Mouse (Mus musculus): ENCODE data around the gene Pdrg1. TPM values are rescaled to one million over a fixed set of nuclear protein-coding genes. Genes with fewer than 3 reads are reported as not detected.

The Pdrg1 gene
- polyA plus RNA-seq, 1 experiment: 29.8 TPM

DNA sequence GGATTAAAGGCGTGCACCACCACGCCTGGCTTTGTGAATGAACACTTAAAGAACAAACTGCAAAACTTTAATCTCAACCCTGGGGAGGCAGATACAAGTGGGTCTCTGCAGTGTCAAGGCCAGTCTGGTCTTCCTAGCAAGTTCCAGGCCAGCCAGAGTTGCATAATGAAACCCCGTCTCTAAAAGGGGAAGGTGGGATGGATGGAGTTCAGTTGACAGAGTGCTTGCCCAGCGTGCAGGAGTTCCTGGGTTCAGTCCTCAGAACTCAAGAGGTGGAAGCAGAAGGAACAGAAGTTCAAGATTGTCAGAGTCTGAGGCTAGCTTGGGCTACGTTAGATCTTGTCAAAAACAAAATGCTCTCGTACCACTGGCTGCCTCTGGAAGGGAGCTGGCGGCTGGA, 10.8 kb upstream of the Pdrg1 start:
- Histone ChIP-seq H3K4me1 (ENCODE audit: control insufficient read depth, insufficient read depth, low read length) (no peaks in the 10 kb centered on the region), H3K27ac (ENCODE audit: control insufficient read depth, insufficient read depth, low read depth, low read length, poor library complexity) (no peak overlapping the region; the same call in 1 of the 2 replicates), H3K4me3 (replicated peaks; ENCODE audit: control insufficient read depth, low read depth, low read length) (no peak overlapping the region)
- TF ChIP-seq CTCF (IDR thresholded peaks at IDR 0.05; ENCODE audit: control insufficient read depth, insufficient read depth, low read length) (no peak), POLR2A (IDR thresholded peaks at IDR 0.05; ENCODE audit: borderline replicate concordance, control insufficient read depth, low read depth, low read length) (no peak)
- WGBS: 48% methylated on average over 7 of the region's 7 CpGs

DNA sequence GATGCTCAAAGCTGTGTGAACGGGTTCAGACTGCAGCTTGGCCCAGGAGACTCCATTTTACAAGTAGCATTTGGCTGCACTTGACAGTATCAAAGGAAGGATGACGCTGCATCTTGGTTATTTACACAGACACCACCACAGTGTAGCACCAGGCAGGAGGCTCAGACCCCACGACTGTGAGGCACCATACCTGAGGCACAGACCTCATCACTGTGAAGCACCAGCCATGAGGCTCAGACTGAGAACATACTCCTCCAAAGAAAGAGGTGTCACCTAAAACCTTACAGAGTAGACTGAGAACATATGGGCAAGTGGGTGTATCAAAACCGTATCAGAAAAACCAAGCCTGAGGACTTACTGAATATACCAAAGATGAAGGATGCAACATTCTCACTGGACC, 7.6 kb upstream of the Pdrg1 start:
- H3K4me1 ChIP-seq (ENCODE audit: control insufficient read depth, insufficient read depth, low read length): no peaks in the 10 kb centered on the region
- 56% methylated on average over 4 of the region's 4 CpGs for WGBS
- H3K4me3 ChIP-seq (replicated peaks; ENCODE audit: control insufficient read depth, low read depth, low read length): no peak overlapping the region
- no peak for TF ChIP-seq CTCF (IDR thresholded peaks at IDR 0.05; ENCODE audit: control insufficient read depth, insufficient read depth, low read length)
- TF ChIP-seq POLR2A (IDR thresholded peaks at IDR 0.05; ENCODE audit: borderline replicate concordance, control insufficient read depth, low read depth, low read length): no peak
- no peak overlapping the region for H3K27ac ChIP-seq (ENCODE audit: control insufficient read depth, insufficient read depth, low read depth, low read length, poor library complexity)

DNA sequence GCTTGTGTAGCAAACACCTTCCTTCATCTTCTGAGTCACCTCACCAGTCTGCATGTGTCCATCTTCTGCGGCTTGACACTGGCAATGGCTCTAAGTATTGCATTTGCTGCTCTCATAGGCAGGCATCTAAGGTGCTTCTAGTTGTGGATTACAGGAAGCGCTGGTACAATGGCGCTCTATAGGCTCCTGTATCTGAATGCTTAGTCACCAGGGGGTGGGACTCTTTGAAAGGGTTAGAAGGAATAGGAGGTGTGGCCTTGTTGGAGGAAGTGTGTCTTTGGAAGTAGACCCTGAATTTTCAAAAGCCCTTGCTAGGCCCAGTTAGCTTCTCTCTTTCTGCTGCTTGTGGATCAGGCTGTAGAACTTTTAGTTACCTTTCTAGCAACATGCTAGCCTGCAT, 5.9 kb upstream of the Pdrg1 start:
- Histone ChIP-seq H3K27ac (ENCODE audit: control insufficient read depth, insufficient read depth, low read depth, low read length, poor library complexity) (no peak overlapping the region), H3K4me3 (replicated peaks; ENCODE audit: control insufficient read depth, low read depth, low read length) (no peak overlapping the region), H3K4me1 (ENCODE audit: control insufficient read depth, insufficient read depth, low read length) (no peaks in the 10 kb centered on the region)
- WGBS: 42% methylated on average over 3 of the region's 3 CpGs
- TF ChIP-seq CTCF (IDR thresholded peaks at IDR 0.05; ENCODE audit: control insufficient read depth, insufficient read depth, low read length) (no peak), POLR2A (IDR thresholded peaks at IDR 0.05; ENCODE audit: borderline replicate concordance, control insufficient read depth, low read depth, low read length) (no peak)

DNA sequence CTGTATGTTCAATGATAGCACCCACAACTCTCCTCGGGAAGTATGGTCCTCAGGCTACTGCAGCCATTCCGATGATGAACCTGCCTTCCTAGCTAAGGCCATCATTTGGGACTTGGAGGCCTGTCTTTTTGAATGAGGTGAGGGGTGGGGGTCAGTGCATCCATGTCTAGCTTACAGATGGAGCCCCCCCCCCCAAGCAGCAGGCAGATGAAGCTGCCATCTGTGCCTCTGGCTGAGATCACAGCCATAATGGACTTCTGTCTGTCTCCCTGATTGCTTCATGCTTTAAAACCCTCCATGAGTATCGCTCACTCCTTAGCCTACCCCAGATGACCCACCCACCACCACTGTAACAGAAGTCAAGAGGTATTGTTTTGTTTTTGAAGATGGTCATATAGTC, 4.1 kb upstream of the Pdrg1 start:
- Histone ChIP-seq H3K4me1 (ENCODE audit: control insufficient read depth, insufficient read depth, low read length) (no peaks in the 10 kb centered on the region), H3K27ac (ENCODE audit: control insufficient read depth, insufficient read depth, low read depth, low read length, poor library complexity) (no peak overlapping the region), H3K4me3 (replicated peaks; ENCODE audit: control insufficient read depth, low read depth, low read length) (no peak overlapping the region)
- WGBS: 75% methylated on average over 3 of the region's 3 CpGs
- TF ChIP-seq POLR2A (IDR thresholded peaks at IDR 0.05; ENCODE audit: borderline replicate concordance, control insufficient read depth, low read depth, low read length) (no peak), CTCF (IDR thresholded peaks at IDR 0.05; ENCODE audit: control insufficient read depth, insufficient read depth, low read length) (no peak)

DNA sequence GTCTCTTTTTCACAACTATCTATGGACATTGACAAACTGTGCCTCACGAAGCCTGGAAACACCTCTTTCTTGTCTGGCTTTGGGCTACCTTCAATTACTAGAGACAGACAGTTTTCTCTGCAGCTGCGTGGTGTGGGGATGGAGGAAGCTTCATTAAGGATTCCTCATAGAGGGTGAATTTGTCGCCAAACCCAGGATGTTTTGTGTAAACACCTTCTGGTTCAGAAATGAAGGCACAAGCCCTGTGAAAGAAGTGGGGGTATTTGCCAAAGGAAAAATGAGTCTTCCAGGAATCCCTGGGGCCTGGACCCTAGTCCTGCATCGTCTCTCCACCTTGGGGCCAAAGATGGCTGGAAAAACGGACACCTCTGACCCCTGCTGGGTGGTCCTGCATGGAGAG, 1.6 kb upstream of the Pdrg1 start:
- Histone ChIP-seq H3K4me3 (replicated peaks; ENCODE audit: control insufficient read depth, low read depth, low read length) (no peak overlapping the region), H3K27ac (ENCODE audit: control insufficient read depth, insufficient read depth, low read depth, low read length, poor library complexity) (no peak overlapping the region), H3K4me1 (ENCODE audit: control insufficient read depth, insufficient read depth, low read length) (peaks cover 1% of the 10 kb centered on the region; the same call in 1 of the 2 replicates)
- no peak for TF ChIP-seq CTCF (IDR thresholded peaks at IDR 0.05; ENCODE audit: control insufficient read depth, insufficient read depth, low read length)
- TF ChIP-seq POLR2A (IDR thresholded peaks at IDR 0.05; ENCODE audit: borderline replicate concordance, control insufficient read depth, low read depth, low read length): no peak
- WGBS: 45% methylated on average over 5 of the region's 5 CpGs

DNA sequence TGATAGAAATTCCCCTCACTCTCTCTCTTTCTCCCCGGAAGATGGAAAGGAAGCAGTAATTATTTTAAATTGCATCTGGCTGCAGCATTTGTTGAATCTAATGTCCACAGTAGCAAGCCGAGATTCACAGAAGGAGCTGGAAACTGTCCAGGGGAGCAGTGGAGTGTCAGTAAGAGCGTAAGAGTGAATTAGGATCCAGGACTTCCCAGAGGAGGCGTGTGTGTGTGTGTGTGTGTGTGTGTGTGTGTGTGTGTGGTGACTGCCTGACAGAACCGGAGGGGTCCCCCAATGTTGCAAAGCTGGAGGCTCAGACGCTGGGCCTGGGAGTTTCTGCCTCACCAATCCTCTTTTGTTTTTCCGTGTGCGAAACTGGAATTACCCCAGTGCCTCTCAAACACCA, 577 bp upstream of the Pdrg1 start:
- TF ChIP-seq CTCF (IDR thresholded peaks at IDR 0.05; ENCODE audit: control insufficient read depth, insufficient read depth, low read length) (no peak), POLR2A (IDR thresholded peaks at IDR 0.05; ENCODE audit: borderline replicate concordance, control insufficient read depth, low read depth, low read length) (no peak)
- H3K4me1 ChIP-seq (ENCODE audit: control insufficient read depth, insufficient read depth, low read length): peaks cover 1% of the 10 kb centered on the region; the same call in 1 of the 2 replicates
- H3K27ac ChIP-seq (ENCODE audit: control insufficient read depth, insufficient read depth, low read depth, low read length, poor library complexity): no peak overlapping the region
- no peak overlapping the region for H3K4me3 ChIP-seq (replicated peaks; ENCODE audit: control insufficient read depth, low read depth, low read length)
- 53% methylated on average over 8 of the region's 8 CpGs for WGBS

DNA sequence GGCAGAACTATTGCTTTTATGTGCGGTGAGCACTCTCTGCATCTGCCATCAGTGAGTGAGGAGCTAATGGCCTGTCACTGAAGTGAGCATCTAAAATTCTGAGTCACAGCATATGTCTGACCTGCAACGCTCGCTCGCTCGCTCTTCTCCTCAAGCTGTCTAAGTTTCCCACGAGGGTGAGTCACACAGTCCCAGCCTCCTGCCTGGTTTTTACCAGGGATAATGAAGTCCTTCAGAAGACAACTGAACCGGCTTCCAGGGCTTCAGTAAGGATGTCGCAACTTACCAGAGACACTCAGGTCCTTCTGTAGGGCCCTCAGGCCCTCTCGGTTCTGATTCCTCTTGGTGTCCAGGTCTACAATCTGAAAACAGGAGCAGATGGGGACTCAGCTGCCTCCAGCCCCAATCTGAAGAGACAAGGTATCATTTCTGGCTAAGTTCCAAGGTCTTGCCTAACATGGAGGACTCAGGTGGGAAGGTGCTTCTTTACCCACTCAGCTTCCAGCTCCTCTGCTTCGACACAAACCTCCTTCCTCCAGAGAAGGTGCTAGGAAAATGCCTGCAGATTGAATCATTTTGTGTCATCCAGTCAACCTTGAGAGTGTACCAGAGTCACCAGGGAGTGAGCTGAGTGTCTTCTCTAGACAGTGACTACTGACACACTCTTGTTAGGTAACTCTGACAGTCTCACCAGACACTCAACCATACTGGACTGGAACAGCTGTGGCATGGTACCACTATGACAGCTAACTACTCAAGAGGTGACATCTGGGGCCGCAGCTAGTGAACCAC, 1.3 kb downstream of the Pdrg1 start:
- Histone ChIP-seq H3K4me3 (replicated peaks; ENCODE audit: control insufficient read depth, low read depth, low read length) (no peak overlapping the region), H3K27ac (ENCODE audit: control insufficient read depth, insufficient read depth, low read depth, low read length, poor library complexity) (no peak overlapping the region), H3K4me1 (ENCODE audit: control insufficient read depth, insufficient read depth, low read length) (peaks cover 1% of the 10 kb centered on the region; the same call in 1 of the 2 replicates)
- no peak for TF ChIP-seq CTCF (IDR thresholded peaks at IDR 0.05; ENCODE audit: control insufficient read depth, insufficient read depth, low read length)
- TF ChIP-seq POLR2A (IDR thresholded peaks at IDR 0.05; ENCODE audit: borderline replicate concordance, control insufficient read depth, low read depth, low read length): no peak
- 78% methylated on average over 11 of the region's 11 CpGs for WGBS

DNA sequence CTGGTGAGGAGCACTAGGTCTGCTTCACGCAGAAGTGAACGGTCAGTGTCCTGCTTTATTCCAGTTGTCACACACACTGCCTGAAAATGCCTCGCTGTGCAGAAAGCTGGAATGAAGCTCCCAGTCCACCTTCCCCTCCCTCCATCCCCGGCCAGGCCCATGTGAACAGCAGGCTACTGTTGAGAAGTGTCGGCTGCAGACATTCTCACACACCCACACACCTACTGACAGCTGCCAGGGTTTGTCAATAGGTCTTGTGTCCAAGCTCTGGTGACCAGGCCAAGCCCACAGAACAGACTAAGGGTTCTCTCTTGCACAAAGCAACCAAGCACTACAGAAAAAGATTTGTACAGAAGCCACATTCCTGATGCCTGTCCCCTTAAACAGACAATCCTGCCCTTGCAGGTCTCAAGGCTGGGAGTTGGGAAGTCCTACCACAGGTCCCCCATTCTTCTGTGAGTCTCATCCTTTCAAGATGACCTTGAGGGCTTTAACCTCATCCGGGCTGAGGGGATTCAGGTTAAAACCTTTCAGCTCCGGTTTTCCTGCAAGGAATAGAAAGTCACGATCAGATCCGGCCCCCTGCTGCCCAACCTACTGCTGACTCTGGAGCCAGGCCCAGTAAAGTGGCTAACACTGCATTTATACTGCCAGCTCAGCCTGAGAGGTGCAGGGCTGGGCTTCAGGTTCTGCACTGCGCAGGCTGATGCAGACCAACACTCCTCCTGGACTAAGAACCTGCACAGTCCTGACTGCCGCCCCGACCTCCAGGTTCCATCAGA, 5.8 kb downstream of the Pdrg1 start:
- TF ChIP-seq POLR2A (IDR thresholded peaks at IDR 0.05; ENCODE audit: borderline replicate concordance, control insufficient read depth, low read depth, low read length) (no peak), CTCF (IDR thresholded peaks at IDR 0.05; ENCODE audit: control insufficient read depth, insufficient read depth, low read length) (no peak)
- Histone ChIP-seq H3K4me3 (replicated peaks; ENCODE audit: control insufficient read depth, low read depth, low read length) (no peak overlapping the region), H3K4me1 (ENCODE audit: control insufficient read depth, insufficient read depth, low read length) (peaks cover 1% of the 10 kb centered on the region; the same call in 1 of the 2 replicates), H3K27ac (ENCODE audit: control insufficient read depth, insufficient read depth, low read depth, low read length, poor library complexity) (no peak overlapping the region)
- WGBS: 83% methylated on average over 12 of the region's 12 CpGs

All from bone marrow, adult 2 months (tissue).